Mouse (Mus musculus) intestine, embryonic 14.5 days (tissue): ENCODE data around the gene Tpp2. TPM values are rescaled to one million over a fixed set of nuclear protein-coding genes. Genes with fewer than 3 reads are reported as not detected.

ENCODE experiments used
- ATAC-seq: fragments of 200-750 bp; cut with Nextera tagmentation; replicated peaks from 2 replicates; pipeline ENCODE4 v1.8.0; 2017; ENCODE audit warnings: low read depth, moderate number of reproducible peaks, moderate TSS enrichment, moderate library complexity; ENCODE audit not compliant: low FRiP score, low TSS enrichment
- DNase-seq: peaks from one replicate; pipeline ENCODE4 v3.0.0-alpha.2; 2018; ENCODE audit warnings: low spot score
- H3K27ac ChIP-seq: fragments of 300-500 bp; sonication (generic); 2 replicates; pipeline ENCODE4 v1.5.1; 2014; ENCODE audit warnings: low read depth, mild to moderate bottlenecking, control low read depth
- H3K27me3 ChIP-seq: fragments of 300-500 bp; sonication (generic); replicated peaks from 2 replicates; pipeline ENCODE4 v1.6.1; 2014; ENCODE audit warnings: low read length, control low read depth; ENCODE audit not compliant: control insufficient read depth, insufficient read depth
- H3K36me3 ChIP-seq: fragments of 300-500 bp; sonication (generic); 2 replicates; pipeline ENCODE4 v1.6.1; 2014; ENCODE audit warnings: low read length, control low read depth; ENCODE audit not compliant: control insufficient read depth, insufficient read depth
- H3K4me1 ChIP-seq: fragments of 300-500 bp; sonication (generic); replicated peaks from 2 replicates; pipeline ENCODE4 v1.6.1; 2014; ENCODE audit warnings: low read length, control low read depth, mixed read lengths; ENCODE audit not compliant: control insufficient read depth, insufficient read depth
- H3K4me2 ChIP-seq: fragments of 300-500 bp; sonication (generic); 2 replicates; pipeline ENCODE4 v1.6.1; 2014; ENCODE audit warnings: low read length
- H3K4me3 ChIP-seq: fragments of 300-500 bp; sonication (generic); 2 replicates; pipeline ENCODE4 v1.5.1; 2014; ENCODE audit warnings: low read depth, low read length, control low read depth, mixed read lengths
- H3K9ac ChIP-seq: fragments of 300-500 bp; sonication (generic); 2 replicates; pipeline ENCODE4 v1.6.1; 2014; ENCODE audit warnings: mild to moderate bottlenecking, low read length
- H3K9me3 ChIP-seq: fragments of 300-500 bp; sonication (generic); 2 replicates; pipeline ENCODE4 v1.6.1; 2016; ENCODE audit warnings: low read length, control low read depth; ENCODE audit not compliant: control insufficient read depth
- WGBS: fragments of 180-500 bp; shearing (Covaris S2); extraction: QIAGEN DNeasy Blood & Tissue Kit; methylation state at CpG from one replicate; pipeline ENCODE4 v1.1.7; 2014; 5-methylcytosine and 5-hydroxymethylcytosine counted together
- polyA plus RNA-seq: library from polyadenylated mRNA; unstranded; fragments of >200 nt; fragmentation: Nextera tagmentation; extraction: Ambion mirVana; gene quantifications from 2 replicates; pipeline ENCODE4 v1.2.1, GENCODE M21; 2014

Gene Tpp2
- polyA plus RNA-seq, 1 experiment from 2014 or later, result 59.6 TPM

GRCm38 (mm10) chr1:43915428-43915827 is 18.0 kb upstream of the Tpp2 start:
- no peak overlapping the region for H3K4me2 ChIP-seq
- H3K4me1 ChIP-seq, result no peaks in the 10 kb centered on the region
- H3K9ac ChIP-seq, result no peak overlapping the region
- H3K27me3 ChIP-seq, result no peaks in the 10 kb centered on the region
- WGBS, result 73% methylated on average over 2 of the region's 2 CpGs
- no peak overlapping the region for H3K27ac ChIP-seq
- DNase-seq (no peak), ATAC-seq (no peak)
- no peaks in the 10 kb centered on the region for H3K9me3 ChIP-seq
- H3K36me3 ChIP-seq, result no peaks in the 10 kb centered on the region
- no peak overlapping the region for H3K4me3 ChIP-seq

DNA sequence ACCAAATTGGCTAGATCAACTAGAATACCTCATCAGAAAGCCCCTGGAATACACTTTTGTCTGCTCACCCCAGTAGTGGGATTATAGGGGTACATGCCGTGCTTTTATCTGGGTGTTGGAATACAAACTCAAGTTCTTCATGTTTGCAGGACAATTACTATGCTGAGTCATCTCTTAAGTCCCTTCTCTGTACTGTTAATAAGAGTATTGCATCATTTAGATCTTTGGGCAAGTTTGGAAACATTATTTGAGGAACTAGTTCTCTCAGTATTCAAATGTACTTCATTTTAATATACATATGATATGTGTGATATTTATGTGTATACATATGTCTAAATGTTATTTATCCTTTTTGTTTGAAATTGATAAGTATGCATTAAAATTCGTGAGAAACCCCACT is 16.6 kb upstream of the Tpp2 start:
- Histone ChIP-seq H3K27ac (no peak overlapping the region), H3K4me2 (no peak overlapping the region), H3K9ac (no peak overlapping the region), H3K27me3 (no peaks in the 10 kb centered on the region), H3K9me3 (no peaks in the 10 kb centered on the region), H3K4me3 (no peak overlapping the region), H3K4me1 (no peaks in the 10 kb centered on the region), H3K36me3 (no peaks in the 10 kb centered on the region)
- ATAC-seq (no peak), DNase-seq (no peak)
- WGBS, result 62% methylated on average over 2 of the region's 2 CpGs

GRCm38 (mm10) chr1:43934416-43934810 is 966 bp downstream of the Tpp2 start:
- peak overlapping the region; percentile 97 for H3K9ac ChIP-seq
- peak overlapping the region; percentile 73 for H3K4me2 ChIP-seq
- H3K4me1 ChIP-seq, result peaks cover 16% of the 10 kb centered on the region
- H3K9me3 ChIP-seq, result no peaks in the 10 kb centered on the region
- H3K36me3 ChIP-seq, result 0 out of 2 replicates have a peak, but pooled peaks cover 2% of the 10 kb centered on the region
- ATAC-seq (no peak), DNase-seq (no peak)
- 2% methylated on average over 17 of the region's 17 CpGs for WGBS
- H3K27me3 ChIP-seq, result no peaks in the 10 kb centered on the region
- peak overlapping the region; percentile 97 for H3K4me3 ChIP-seq
- H3K27ac ChIP-seq, result peak overlapping the region; percentile 95

GRCm38 (mm10) chr1:43939310-43939709 is 5.9 kb downstream of the Tpp2 start:
- 85% methylated on average over 1 of the region's 1 CpGs for WGBS
- Histone ChIP-seq H3K4me2 (no peak overlapping the region), H3K9ac (no peak overlapping the region), H3K27ac (no peak overlapping the region), H3K9me3 (no peaks in the 10 kb centered on the region), H3K36me3 (peaks cover 30% of the 10 kb centered on the region), H3K27me3 (no peaks in the 10 kb centered on the region), H3K4me1 (peaks cover 16% of the 10 kb centered on the region), H3K4me3 (no peak overlapping the region)
- no peak for ATAC-seq
- no peak for DNase-seq

- Histone ChIP-seq H3K27ac (no peak overlapping the region), H3K27me3 (no peaks in the 10 kb centered on the region), H3K36me3 (peaks cover 30% of the 10 kb centered on the region), H3K4me2 (no peak overlapping the region), H3K4me3 (no peak overlapping the region), H3K4me1 (0 out of 2 replicates have a peak, but pooled peaks cover under 1% of the 10 kb centered on the region), H3K9ac (no peak overlapping the region), H3K9me3 (no peaks in the 10 kb centered on the region)
- WGBS, result 86% methylated on average over 7 of the region's 7 CpGs
- DNase-seq (no peak), ATAC-seq (no peak)
These were observed 8.2 kb downstream of the Tpp2 start for GRCm38 (mm10) chr1:43941476-43942217.

DNA sequence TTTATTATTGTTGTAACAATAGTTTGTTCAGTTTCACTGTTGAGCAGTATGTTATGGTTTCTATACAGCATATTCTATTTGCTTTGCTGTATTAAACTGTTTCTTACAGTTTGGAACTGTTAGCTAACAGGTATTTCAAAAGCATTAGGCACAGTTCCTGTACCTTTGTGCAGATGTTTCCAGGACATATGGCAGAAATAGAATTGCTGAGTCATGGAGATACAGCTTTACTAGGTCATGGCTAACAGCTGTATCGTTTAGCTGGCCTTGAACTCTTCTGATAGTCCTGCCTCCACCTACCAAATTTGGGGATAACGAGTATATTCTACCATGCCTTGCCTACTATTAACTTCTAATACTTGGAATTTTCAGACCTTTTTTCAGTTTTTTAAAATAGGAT is 9.4 kb downstream of the Tpp2 start:
- no peaks in the 10 kb centered on the region for H3K9me3 ChIP-seq
- 89% methylated on average over 2 of the region's 2 CpGs for WGBS
- no peak overlapping the region for H3K4me2 ChIP-seq
- no peak overlapping the region for H3K4me3 ChIP-seq
- H3K9ac ChIP-seq, result no peak overlapping the region
- peaks cover 27% of the 10 kb centered on the region for H3K36me3 ChIP-seq
- ATAC-seq, result no peak
- H3K4me1 ChIP-seq, result no peaks in the 10 kb centered on the region
- no peak overlapping the region for H3K27ac ChIP-seq
- no peak for DNase-seq
- no peaks in the 10 kb centered on the region for H3K27me3 ChIP-seq

DNA sequence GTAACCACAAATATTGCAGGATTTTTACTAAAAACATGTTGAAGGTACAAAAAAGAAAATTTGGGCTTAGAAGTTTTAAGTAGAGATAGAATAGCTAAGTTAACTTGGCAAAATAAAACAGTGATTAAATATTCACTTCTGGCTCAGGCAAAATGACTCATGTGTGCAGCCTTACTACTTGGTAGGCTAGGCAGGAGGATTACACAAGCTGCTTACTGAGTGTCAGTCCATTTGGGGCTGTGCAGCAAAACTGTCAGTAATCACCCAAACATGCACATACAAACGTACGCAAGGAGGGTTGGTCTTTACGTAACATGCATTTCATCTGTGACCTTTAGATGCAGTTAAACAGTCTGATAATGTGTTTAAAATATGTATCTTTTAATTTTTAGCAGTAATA is 20.2 kb downstream of the Tpp2 start:
- no peak for DNase-seq
- no peak overlapping the region for H3K4me3 ChIP-seq
- peaks cover 5% of the 10 kb centered on the region; the same call in 1 of the 2 replicates for H3K9me3 ChIP-seq
- 93% methylated on average over 3 of the region's 3 CpGs for WGBS
- no peaks in the 10 kb centered on the region for H3K4me1 ChIP-seq
- H3K4me2 ChIP-seq, result no peak overlapping the region
- no peak overlapping the region for H3K27ac ChIP-seq
- H3K27me3 ChIP-seq, result no peaks in the 10 kb centered on the region
- ATAC-seq, result no peak
- peaks cover 65% of the 10 kb centered on the region for H3K36me3 ChIP-seq
- H3K9ac ChIP-seq, result no peak overlapping the region

DNA sequence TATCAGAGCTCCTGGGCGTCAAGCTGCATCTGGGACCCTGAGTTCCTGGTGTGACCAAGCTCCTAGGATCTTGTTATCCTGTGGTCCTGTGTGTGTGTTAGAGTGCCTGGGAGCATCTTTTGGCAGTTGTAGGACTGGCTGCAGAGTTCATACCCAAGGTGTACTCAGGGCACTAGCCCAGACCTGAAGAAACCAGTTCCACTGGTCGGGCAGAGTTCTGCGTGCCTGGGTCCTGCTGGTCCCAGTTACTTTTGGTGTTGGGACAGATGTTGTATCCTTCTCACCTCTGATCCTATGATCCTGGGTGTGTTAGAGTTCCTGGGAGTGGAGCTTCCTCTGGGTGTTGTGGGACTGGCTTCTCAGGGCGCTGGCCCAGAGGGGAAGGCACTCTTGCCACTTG is 30.9 kb downstream of the Tpp2 start:
- Histone ChIP-seq H3K4me2 (no peak overlapping the region), H3K9me3 (no peaks in the 10 kb centered on the region), H3K27ac (no peak overlapping the region), H3K4me3 (no peak overlapping the region), H3K27me3 (no peaks in the 10 kb centered on the region), H3K9ac (no peak overlapping the region), H3K36me3 (peaks cover 51% of the 10 kb centered on the region), H3K4me1 (no peaks in the 10 kb centered on the region)
- 89% methylated on average over 4 of the region's 4 CpGs for WGBS
- DNase-seq, result no peak
- no peak for ATAC-seq

DNA sequence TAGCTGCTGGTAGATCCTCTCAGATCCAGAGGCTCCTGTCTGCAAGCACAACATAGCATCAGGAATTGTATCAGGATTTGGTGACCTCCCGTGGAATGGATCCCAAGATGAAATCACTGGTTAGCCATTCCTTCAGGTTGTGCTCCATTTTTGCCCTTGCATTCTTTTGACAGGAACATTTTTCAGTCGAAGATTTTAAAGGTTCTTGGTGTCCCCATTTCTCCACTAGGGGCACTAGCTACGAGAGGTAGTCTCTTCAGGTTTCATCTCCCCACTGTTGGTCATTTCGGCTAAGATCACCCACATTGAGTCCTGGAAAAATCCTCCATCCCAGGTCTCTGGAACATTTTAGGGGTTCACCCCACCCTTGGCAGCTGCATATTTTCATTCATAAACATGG is 33.3 kb downstream of the Tpp2 start:
- no peak overlapping the region for H3K9ac ChIP-seq
- H3K4me2 ChIP-seq, result no peak overlapping the region
- H3K27ac ChIP-seq, result no peak overlapping the region
- DNase-seq (no peak), ATAC-seq (no peak)
- H3K36me3 ChIP-seq, result peaks cover 56% of the 10 kb centered on the region
- no peak overlapping the region for H3K4me3 ChIP-seq
- H3K4me1 ChIP-seq, result no peaks in the 10 kb centered on the region
- H3K9me3 ChIP-seq, result no peaks in the 10 kb centered on the region
- H3K27me3 ChIP-seq, result no peaks in the 10 kb centered on the region
- WGBS, result 85% methylated on average over 4 of the region's 4 CpGs
